Mouse (Mus musculus) fibroblast of lung, adult 2 months (primary cell): ENCODE results near the gene Ccdc186.
"Not testable (repeated sequence)": the region's sequence is repeated elsewhere in the genome, so short reads cannot be mapped to it uniquely, and the experiment has no call there.

Source experiments
- DNase-seq: peaks from one replicate; pipeline ENCODE4 v3.0.0-alpha.2; 2011; ENCODE audit warnings: low read depth

The Ccdc186 gene

DNA sequence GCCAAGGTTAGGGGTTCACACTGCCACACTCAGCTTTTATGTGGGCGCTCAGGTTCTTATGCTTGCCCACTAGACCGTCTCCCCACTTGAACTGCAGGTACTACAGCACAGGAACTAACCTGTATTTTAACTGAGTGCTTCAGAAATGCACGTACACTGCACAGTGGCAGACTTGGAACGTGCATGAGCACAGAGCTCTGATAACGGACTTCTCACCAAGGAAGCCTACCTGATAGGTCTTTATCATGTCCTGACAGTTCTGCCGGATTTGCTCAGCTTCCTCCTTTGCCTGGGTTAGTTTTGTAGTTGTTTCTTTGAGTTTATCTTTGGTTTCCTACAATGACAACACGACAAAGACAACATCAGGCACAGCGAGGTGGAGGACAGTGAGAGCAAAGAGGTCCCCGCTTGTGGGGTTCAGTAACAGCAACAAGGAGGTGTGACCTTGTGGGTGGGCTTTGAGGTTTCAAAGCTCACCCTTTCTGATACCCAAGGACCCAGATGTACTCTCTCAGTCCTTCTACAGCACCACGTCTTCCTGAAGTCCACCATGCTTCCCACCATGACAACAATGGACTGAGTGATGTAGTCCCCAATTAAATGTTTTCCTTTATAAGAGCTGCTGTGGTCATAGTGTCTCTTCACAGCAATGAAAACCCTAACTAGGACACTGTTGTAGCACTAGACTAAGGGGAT, 20.2 kb downstream of the Ccdc186 start:
- DNase-seq, result no peak

DNA sequence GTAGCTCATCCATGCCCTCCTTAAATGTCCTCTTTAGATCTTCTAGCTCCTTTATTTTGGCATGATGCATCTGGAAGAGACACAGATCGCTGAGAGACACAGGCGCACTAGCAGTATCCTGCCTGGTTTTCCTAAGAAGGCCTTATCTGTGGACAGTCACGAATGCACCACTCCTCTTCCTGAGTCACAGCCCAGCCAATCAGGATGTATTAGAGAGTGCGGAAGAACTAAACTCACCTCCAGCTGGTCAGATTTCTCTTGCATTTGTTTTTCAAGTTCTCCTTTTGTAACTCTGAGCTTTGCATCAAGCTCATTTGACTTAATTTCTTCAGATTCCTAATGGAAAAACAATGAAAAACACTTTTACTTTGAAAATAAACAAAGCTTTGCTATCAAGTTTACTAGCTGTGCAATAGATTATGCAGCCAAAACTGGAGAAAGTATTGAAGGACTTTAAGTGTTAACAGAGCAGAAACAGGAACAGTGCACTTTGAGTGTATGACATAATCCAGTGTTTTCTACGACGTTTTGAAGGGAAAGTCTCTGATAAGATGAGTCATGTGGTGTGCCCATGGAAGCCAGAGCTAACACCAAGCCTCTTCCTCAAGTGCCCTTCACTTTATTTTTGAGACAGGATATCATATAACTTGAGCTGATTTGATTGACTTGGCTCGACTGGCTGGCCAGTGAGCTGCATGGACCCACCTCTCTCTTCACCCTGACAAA, 20.9 kb downstream of the Ccdc186 start:
- DNase-seq, result no peak

DNA sequence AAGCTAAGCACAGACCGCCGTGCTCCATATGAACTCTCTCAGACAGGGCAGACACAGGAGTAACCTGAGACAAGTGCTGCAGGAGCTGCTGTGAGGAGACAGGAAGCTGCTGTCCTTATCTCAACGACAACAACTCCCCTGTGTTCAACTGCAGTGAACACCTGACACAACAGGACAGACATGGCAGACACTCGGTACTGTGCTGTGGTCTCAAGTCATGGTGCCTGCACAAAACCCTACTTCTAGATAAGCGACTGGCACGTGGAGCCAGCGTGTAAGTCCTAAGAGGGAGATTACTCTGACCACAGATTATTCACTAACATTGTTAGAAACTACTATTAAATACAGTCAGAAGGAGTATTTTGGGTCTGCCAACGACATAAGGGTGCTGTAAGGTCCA, 21.8 kb downstream of the Ccdc186 start:
- DNase-seq, result no peak

DNA sequence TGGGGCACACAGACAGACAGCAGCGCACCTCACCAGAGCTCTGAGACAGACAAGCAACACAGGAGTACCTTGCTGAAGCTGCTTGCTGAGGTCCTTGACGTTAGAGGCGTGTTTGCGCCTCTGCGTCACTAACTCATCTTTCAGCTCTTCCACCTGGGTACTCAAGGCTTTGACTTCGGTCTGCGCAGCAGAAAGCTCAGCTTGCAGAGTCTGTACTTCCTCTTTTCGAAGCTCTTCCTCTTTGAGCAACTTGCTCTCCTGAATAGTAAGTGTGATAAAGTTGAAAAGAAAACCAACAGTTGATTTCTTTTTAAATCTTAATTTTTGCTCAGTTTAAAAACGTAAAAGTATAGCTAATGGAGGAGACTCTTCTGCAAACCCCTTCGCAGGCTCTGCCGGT, 24.6 kb downstream of the Ccdc186 start:
- DNase-seq, result no peak

DNA sequence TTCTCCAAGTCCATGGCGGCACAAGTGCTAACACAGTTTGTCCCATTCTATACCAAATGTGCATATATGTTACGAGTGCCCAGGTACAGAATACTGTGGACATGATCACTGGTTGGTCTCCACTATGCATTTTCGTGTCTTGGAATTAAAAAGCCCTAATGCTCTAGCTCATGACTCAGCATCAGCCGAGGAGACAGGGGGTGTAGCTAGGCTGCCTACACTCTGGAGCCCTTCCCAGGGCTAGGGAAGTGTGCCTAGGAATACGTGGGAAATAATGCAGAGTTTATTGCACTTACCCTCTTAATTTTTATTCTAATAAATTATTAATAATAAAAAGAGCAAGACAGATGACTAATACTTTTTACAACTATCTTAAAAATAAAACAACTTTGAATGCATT, 33.0 kb downstream of the Ccdc186 start:
- DNase-seq, result no peak

DNA sequence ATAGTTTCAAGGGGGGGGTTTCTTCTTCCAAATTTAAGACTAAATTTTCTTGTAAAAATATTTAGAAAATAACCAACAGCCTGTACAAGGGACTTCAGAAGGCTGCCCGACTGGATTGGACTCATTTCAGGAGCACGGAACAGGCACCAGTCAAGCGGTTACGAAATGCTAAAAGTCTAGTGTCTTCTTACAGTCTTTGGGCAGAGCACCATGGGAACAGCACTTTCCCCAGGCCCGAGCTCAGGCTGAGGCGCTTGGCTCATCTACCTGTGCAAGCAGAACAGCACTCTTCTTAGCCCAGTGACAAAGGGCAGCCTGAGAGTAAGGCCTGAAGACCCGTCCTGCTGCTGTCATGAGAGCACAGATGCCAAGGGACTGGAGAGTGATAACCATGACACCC, 34.1 kb downstream of the Ccdc186 start:
- no peak for DNase-seq

DNA sequence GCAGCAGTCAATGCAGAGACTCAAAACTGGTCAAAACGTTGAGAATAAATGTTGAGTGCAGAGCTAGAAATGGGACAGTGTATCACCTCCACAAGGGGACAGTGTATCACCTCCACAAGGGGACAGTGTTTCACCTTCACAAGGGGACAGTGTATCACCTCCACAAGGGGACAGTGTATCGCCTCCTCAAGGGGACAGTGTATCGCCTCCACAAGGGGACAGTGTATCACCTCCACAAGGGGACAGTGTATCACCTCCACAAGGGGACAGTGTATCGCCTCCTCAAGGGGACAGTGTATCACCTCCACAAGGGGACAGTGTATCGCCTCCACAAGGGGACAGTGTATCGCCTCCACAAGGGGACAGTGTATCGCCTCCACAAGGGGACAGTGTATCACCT, 43.5 kb downstream of the Ccdc186 start:
- DNase-seq, result not testable (repeated sequence)

DNA sequence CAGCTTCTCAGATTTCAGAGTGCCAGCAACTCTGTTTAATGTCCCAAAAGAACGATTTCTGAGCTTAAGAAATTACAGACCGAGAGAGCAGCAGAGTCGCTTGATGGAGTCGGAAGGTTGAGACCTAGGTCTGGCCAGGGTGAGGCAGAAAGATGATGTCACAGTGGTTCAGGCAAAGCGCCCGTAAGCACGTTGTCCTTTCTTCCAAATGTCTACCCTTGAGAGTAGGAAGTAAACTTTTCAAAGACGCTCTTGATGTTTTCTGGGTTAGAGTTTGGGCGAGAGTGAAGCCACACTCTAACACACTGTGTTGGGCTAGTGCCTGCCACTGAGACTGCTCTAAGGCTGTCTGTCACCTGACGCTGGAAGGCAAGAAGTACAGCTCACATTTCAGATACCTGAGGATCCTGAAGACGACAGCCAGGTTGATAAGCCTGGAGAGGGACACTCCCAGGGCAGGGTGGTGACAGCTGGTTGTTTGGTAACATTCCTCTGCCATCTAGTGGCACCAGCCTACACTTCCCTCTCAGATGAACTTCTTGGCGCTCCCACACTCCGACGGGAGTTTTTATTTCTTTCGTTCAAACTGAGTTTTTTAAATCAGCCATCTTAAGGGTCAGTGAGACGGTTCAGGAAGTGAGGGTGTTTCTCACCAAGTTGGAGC, 45.1 kb downstream of the Ccdc186 start:
- peak; percentile 33 for DNase-seq

DNA sequence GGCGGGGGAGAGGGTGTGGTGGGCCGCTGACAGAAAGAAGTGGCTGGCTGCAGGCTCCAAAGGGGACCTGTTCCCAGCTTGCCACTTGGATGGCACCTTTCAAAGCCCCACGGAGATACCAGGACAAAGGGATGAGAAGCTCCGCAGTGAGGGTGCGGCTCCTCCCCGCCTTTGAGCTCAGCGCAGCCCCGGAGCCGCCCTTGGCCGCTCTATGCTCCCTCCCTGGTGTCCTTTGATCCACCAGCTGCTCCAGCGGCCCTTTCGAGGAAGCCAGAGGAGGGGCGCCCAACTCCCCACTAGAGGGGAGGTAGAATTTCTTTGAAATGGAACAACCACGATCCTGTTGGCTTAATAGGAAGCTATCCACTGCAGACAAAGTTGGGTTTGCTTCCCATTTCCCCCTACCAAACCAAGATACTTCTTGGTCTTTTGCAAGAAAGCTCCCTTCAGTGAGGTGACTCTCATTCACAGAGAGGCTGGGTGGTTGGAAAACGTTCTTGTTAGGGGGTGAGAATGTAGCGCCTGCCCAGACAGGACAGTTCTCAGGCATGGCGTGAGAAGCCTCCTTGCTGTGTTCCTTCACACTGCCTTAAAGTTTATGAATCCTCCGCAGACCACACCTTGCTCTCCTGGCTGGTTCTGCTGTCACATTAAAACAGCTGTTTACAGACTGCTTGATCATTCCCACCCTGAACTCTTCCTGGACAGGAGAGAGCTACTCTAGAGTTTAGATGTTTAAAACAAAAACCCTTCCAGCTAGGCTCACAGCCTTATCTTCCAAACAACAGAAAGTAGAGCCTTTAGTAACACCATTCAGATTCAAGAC, 45.9 kb downstream of the Ccdc186 start:
- no peak for DNase-seq

DNA sequence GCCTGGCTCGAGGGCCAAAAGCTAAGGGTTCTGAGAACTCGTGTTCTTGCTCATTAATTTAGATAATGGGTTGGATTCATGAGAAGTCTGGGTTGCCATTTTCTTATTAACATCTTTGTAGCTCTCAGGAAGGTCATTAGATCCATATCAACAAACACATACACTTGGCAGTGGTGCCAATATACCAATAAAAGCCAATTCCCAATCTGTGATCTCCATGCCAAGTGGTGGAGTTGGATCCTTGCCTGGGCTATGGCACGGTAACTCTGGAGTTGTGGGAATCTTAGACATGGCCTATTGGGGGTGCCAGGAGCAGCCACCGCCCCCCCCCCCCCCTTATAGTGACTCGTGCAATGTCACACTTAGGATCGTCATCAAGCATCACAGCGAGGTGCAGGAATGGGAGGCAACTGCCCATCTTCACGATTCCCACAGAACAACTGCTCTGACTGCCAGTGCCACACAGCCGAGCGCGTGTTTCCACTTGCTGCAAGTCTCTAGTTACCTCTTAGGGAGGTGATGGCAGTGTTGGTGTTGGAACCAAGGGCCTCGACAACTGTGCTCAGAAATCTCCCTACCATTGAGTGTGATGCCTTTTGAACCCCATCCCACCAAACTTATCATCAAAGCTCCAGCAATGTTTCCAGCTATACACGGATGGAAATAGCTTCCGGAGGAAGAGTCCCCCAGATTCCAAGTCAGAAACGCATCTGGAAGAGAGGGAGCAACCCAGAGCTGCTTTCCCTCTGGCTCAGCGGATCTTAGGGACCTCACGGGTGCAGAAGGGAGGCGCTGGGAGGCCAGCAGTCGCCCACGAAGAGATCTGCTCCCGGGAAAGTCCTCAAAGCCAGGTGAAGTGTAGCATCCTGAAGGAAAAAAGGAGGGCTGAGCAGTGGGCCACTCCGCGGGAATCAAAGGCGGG, 46.8 kb downstream of the Ccdc186 start:
- no peak for DNase-seq

DNA sequence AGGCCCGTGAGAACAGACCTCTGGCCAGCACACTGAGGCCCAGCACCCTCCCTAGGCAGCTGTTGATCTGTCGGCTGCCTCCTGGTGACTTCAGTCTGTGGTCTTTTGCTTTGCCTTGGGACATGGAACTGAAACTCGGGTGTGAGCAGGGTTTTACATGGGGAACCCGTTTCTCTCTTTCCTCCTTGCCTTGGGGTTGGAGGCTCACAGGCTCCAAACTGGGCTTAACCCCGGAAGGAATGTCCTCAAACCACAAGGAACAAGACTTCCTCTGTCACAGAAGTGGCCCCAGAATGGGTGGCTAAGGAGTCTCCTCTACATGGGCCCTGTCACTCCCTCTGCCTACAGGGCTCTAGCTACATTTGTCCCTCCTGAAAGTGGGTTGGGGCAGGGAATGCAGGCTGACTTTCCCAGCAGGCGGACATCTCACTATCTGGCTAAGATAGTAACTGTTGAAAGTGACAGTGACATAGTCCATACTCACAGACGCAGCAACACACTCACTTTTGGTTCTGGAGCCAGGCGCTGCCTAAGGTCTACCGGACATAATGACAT, 47.5 kb downstream of the Ccdc186 start:
- no peak for DNase-seq

DNA sequence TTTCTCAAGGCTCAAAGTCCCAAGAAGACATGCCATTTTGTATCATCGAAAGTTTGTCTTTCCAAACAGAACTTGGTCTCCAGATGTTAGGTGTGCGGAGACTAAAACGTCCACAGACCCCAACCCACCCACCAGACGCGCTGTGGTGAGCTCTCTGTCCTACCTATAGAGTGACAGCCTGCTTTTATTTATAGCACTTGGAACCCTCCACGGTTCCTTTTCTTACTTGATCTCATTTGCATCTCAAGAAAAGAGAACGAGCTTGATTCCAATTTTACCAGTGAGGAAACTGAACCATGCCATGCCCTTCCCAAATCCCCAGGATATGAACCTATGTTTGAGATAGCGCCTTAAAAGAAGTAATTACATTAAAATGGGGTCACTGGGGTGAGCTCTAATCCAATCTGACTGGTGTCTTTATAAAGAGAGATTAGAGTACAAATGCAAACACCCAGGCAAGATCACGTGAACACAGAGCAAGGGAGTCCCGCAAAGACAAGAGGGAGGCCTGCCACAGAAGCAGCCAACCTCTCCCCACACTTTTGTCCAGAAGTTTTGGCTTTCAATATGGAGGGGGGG, 48.5 kb downstream of the Ccdc186 start:
- no peak for DNase-seq

DNA sequence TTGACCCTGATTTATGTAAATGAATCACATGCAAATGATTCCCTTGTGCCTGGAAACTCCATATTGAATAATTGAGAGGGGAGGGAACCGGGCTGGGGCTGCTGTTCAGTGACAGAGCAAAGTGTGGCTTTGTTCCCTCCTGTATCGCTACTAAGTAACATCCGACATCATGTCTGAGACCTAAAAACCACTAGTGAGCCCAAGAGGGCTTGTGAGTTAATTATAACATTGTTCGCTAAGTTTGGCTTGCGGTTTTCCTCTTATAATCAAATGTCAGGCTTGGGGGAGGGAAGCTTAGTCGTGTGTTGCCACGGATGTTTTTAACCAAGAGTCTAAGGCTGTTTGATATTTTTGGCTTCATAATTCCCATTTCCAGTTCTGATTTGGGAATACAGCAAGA, 49.8 kb downstream of the Ccdc186 start:
- DNase-seq, result no peak

DNA sequence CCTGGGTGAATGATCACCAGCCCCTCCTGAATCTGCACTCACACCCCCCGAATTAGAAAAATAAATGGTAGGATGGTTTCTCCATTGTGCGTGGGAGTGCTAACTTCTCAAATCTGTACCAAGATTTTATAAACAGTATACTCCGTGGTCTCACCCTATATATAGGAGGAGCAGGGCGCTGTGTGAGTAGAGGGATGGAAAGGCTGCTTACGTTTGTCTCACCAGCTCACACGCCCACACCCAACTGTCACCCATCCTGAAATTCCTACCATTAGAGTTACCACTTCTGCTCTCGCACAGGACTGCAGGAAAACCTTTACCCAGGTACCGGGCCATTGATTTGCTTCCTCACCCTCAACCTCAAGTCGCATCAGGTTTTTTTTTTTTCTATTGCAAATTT, 53.0 kb downstream of the Ccdc186 start:
- no peak for DNase-seq

DNA sequence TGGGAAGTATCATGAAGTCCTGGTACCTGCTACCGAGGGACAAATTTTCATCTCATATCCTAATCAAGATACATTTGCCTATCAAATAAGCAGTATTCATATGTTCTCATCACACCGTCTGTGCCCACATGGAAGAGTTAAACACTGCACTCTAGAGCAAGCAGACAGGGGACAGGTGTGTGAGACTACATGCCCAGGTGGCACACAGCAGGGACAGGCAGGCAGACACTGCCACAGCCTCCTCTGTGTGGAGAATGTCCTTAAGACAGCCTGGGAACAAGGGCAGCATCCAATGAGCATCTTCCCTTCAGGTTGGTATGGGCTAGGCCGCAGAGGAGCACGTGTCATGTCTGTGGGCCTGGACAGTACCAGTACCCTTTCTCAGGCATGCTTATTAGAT, 59.3 kb downstream of the Ccdc186 start:
- no peak for DNase-seq

DNA sequence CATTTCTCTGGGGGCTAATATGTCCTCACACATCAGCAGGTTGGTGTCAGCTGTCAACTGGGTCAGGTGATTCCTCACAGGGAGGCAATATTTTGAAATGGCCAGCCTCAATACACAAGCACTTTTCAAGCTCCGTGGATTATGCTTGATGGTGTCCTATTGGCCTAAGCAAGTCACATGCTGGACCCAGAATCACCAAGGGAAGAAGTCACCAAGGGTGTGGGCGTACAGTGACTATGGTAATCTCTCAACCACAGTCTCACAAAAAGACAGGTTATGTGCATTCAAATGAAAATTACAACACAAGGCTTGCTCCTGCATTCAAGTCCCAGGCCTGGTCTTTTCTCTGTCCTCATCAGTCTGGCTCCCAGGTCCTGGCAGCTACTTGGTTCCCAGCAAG, 60.3 kb downstream of the Ccdc186 start:
- no peak for DNase-seq

DNA sequence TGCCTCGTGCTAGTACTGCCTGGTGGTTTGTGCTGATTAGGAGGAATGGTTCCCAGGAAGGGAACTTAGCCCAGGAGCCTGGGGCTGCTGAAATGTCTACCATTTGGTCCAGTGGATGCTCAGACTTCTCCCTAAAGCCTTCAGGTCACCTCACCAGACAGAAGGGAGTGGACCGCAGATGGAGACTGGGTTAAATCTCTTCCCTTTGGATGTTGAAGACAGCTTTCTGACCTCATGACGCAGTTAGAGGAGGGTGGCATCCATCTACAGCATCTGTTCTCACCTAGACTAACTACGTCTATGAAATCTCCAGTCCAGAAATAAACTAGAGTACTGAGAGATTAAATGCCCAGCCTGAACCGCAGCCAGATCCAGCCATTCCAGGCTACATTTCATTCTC, 60.9 kb downstream of the Ccdc186 start:
- DNase-seq, result no peak

DNA sequence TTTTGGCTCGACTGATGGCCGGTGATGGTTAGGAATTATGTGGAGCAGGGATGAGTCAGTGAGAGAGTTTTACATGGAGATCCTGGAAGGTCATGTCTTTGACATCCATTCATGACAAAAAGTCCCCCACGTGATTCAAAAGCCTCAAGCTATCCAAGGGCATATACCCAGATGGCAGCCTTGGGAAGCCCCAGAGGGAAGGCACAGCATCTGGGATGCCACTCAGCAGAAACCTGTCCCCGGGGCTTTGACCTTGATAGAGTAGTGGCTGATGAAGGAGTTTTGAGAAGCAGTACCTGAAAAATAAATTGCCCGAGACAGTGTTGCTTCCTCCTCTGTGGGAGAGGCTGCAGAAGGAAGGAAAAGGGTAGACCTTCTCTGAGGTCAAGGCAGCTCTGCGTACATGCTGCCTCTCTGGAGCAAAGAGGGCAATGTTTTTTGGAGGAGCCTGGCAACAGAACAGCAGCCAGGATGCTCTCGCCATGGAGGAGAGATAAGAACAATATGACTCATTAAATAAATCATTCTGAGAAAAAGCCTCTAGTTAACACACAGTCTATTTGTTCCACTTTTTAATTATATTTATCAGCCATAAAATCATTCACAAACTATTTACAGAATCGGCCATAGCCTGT, 61.6 kb downstream of the Ccdc186 start:
- no peak for DNase-seq

DNA sequence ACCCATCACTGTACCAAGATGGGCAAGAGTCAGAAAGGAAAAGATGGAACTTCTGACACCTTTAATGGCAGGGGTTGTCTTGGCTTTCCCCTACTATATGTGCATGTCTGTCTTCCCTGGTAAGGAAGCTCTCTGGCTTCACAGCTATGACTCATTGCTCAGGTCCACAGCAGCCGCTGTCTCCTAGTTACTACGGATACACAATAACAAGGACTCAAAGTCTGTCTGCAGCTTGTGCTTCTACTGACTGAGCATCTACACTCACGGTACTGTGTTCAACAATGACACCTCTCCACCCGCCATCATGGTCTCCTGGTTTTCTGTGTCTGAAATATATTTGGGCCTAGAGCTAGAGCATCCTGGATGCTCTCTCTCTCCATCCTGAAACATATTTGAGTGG, 62.2 kb downstream of the Ccdc186 start:
- DNase-seq, result no peak

DNA sequence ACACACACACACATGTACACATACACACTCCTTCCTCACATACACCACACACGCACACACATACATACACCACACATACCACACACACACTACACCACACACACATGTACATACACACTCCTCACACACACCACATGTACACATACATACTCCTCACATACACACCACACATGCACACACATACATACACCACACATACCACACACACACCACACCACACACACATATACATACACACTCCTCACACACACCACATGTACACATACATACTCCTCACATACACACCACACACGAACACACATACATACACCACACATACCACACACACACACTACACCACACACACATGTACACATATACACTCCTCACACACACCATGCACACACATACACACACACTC, 63.7 kb downstream of the Ccdc186 start:
- DNase-seq, result no peak
